In genomic region chr12:17729211-17729900, GRCm38 (mm10) we compare ENCODE assay signal across 8 mouse cellular contexts. TPM values are rescaled to one million over a fixed set of nuclear protein-coding genes. Genes with fewer than 3 reads are reported as not detected.
DNase-seq lines count a peak whose midpoint lies in the region; ATAC-seq lines count a peak whose summit lies in the region.
"Had no signal": no experiment of that assay in that cellular context is flagged by ENCODE, and none has a peak within 500 bp of the region (broad histone marks: within the 10 kb centered on the region; RNA-seq: fewer than 3 reads in every experiment).

No protein-coding gene starts in this region.

- 82% methylated on average over 13 of the region's 13 CpGs for WGBS in kidney, embryonic 16.5 days

- no peaks in the 10 kb centered on the region for H3K36me3 ChIP-seq in kidney, embryonic 16.5 days (ENCODE audit: insufficient read depth, low read length)
- H3K36me3 ChIP-seq: limb, embryonic 13.5 days had no signal

- no peaks in the 10 kb centered on the region for H3K9me3 ChIP-seq in kidney, embryonic 16.5 days (ENCODE audit: low read length)
- H3K9me3 ChIP-seq: limb, embryonic 13.5 days had no signal

- H3K4me3 ChIP-seq in kidney, embryonic 16.5 days (ENCODE audit: low read length) = no peak overlapping the region
- H3K4me3 ChIP-seq: limb, embryonic 13.5 days had no signal

- no peaks in the 10 kb centered on the region for H3K27me3 ChIP-seq in kidney, embryonic 16.5 days (ENCODE audit: insufficient read depth, low read length)
- H3K27me3 ChIP-seq: limb, embryonic 13.5 days had no signal

- H3K9ac ChIP-seq in kidney, embryonic 16.5 days (replicated peaks; ENCODE audit: low read length) = no peak overlapping the region
- H3K9ac ChIP-seq: limb, embryonic 13.5 days had no signal

- intact Hi-C loops in gastrocnemius, postnatal 14 days (cut with DNase I; ENCODE audit: low total_unique reads) = no loop called here

- H3K27ac ChIP-seq in kidney, embryonic 16.5 days (ENCODE audit: low read length) = peak overlapping the region; percentile 20; the same call in 1 of the 2 replicates
- H3K27ac ChIP-seq: limb, embryonic 13.5 days had no signal

- no peak overlapping the region for H3K4me2 ChIP-seq in kidney, embryonic 16.5 days (replicated peaks; ENCODE audit: low read depth, low read length)
- H3K4me2 ChIP-seq: limb, embryonic 13.5 days had no signal

- DNase-seq in right cerebral cortex, adult 18-20 months = peak; percentile 42
- DNase-seq in right cerebral cortex, postnatal 25 days = no peak
- DNase-seq in gastrocnemius, postnatal 14 days = peak; percentile 66
- peak; percentile 79 for DNase-seq in skeletal muscle tissue, adult 2 months (ENCODE audit: low read depth, low spot score)
- DNase-seq in cerebellum, adult 18-20 months = no peak
- no peak for DNase-seq in MN1 (ENCODE audit: low spot score)

- peaks cover 79% of the 10 kb centered on the region for H3K4me1 ChIP-seq in kidney, embryonic 16.5 days (ENCODE audit: insufficient read depth, low read length)

- ATAC-seq in kidney, embryonic 16.5 days (ENCODE audit: low FRiP score, low TSS enrichment) = no peak

RNA-seq across cellular contexts. Expression of gene Hpcal1, which starts 38.7 kb away (rescaled TPM):
- total RNA-seq in gastrocnemius, postnatal 14 days (2021) = 10 to 100 TPM; 11.6 to 17.7 TPM
- 59.3 and 62.0 TPM in 2 replicates for polyA plus RNA-seq in kidney, embryonic 16.5 days (2015; fragmentation: Nextera tagmentation; extraction: Ambion mirVana)

Comparison
In these comparisons a context has a peak if more than half of its experiments do, and no peak if none do; other contexts are left out.
1. DNase-seq: peak in right cerebral cortex, adult 18-20 months (single experiment), gastrocnemius, postnatal 14 days (single experiment) and skeletal muscle tissue, adult 2 months (single experiment); none in right cerebral cortex, postnatal 25 days (single experiment), cerebellum, adult 18-20 months (0 of 2) and MN1 (single experiment).